Mouse (Mus musculus) CH12.LX (cell line): Measurements from ENCODE around the gene Dnajc11. TPM values are rescaled to one million over a fixed set of nuclear protein-coding genes. Genes with fewer than 3 reads are reported as not detected.

Experiments
- DNase-seq: peaks from one replicate; pipeline ENCODE4 v3.0.0-alpha.2; 2013; ENCODE audit errors: extremely low read depth
- H3K27ac ChIP-seq: 2 replicates; pipeline ENCODE4 v1.5.1; 2012; ENCODE audit warnings: low read depth, mild to moderate bottlenecking, control low read depth, moderate library complexity; ENCODE audit not compliant: insufficient read depth
- H3K27me3 ChIP-seq: replicated peaks from 2 replicates; pipeline ENCODE3; 2012; ENCODE audit warnings: inconsistent platforms
- H3K36me3 ChIP-seq, 2 experiments: replicated peaks in 1 of 2; 2 replicates each; pipeline versions ENCODE3 to v1.6.1; 2012; ENCODE audit warnings: inconsistent platforms in 1 of 2, low read length in 1 of 2, mild to moderate bottlenecking in 1 of 2, mixed read lengths in 1 of 2, moderate library complexity in 1 of 2; ENCODE audit not compliant: control insufficient read depth in 1 of 2, insufficient read depth in 1 of 2
- H3K4me1 ChIP-seq, 2 experiments: 2 replicates each; pipeline ENCODE4 v1.6.1; 2012; ENCODE audit warnings: inconsistent platforms in 1 of 2, moderate library complexity in 1 of 2; ENCODE audit not compliant: insufficient read depth in 2 of 2, control insufficient read depth in 1 of 2
- H3K4me2 ChIP-seq: 2 replicates; pipeline ENCODE4 v1.6.1; 2012; ENCODE audit warnings: low read depth, mild to moderate bottlenecking, control low read depth; ENCODE audit not compliant: poor library complexity, insufficient read depth, severe bottlenecking
- H3K4me3 ChIP-seq, 3 experiments: fragments of 150-350 bp in 1 of 3; sonication (generic) in 1 of 3; replicated peaks in 1 of 3; 2 replicates each; pipeline versions ENCODE3 to v1.5.1; 2011 to 2012; ENCODE audit warnings: low read depth in 2 of 3, low read length in 2 of 3, mild to moderate bottlenecking in 2 of 3, moderate library complexity in 2 of 3, control low read depth in 1 of 3, improper control_type of control experiment in 1 of 3, inconsistent platforms in 1 of 3, mixed read lengths in 1 of 3; ENCODE audit not compliant: poor library complexity in 1 of 3
- H3K79me2 ChIP-seq: replicated peaks from 2 replicates; pipeline ENCODE4 v1.6.1; 2012; ENCODE audit warnings: mild to moderate bottlenecking, moderate library complexity; ENCODE audit not compliant: control insufficient read depth, poor library complexity, insufficient read depth, severe bottlenecking; ENCODE audit errors: extremely low read depth
- H3K9ac ChIP-seq: 2 replicates; pipeline ENCODE4 v1.6.1; 2012; ENCODE audit warnings: low read depth, mild to moderate bottlenecking, control low read depth, moderate library complexity; ENCODE audit not compliant: insufficient read depth
- H3K9me3 ChIP-seq: replicated peaks from 2 replicates; pipeline ENCODE3; 2012; ENCODE audit warnings: low read length, inconsistent platforms, mixed read lengths
- CHD1 ChIP-seq: IDR thresholded peaks from 2 replicates; pipeline ENCODE4 v1.6.1; 2012; ENCODE audit warnings: low read depth, low read length, improper control_type of control experiment, inconsistent platforms
- CTCF ChIP-seq, 2 experiments: IDR thresholded peaks in 1 of 2; conservative IDR thresholded peaks in 1 of 2; 2 replicates each; pipeline ENCODE4 v1.5.1; 2011 to 2012; ENCODE audit warnings: low read depth in 2 of 2, low read length in 2 of 2, improper control_type of control experiment in 1 of 2, inconsistent platforms in 1 of 2, mild to moderate bottlenecking in 1 of 2, moderate library complexity in 1 of 2
- IRF4 ChIP-seq: IDR thresholded peaks from 2 replicates; pipeline ENCODE4 v1.6.1; 2014; ENCODE audit warnings: low read depth, mild to moderate bottlenecking, inconsistent platforms, low read length, improper control_type of control experiment
- JUN ChIP-seq: IDR thresholded peaks from 2 replicates; pipeline ENCODE4 v1.6.1; 2011; ENCODE audit warnings: low read depth, mild to moderate bottlenecking, low read length, improper control_type of control experiment, moderate library complexity; ENCODE audit not compliant: insufficient read depth
- JUND ChIP-seq: conservative IDR thresholded peaks from 2 replicates; pipeline ENCODE4 v1.6.1; 2011; ENCODE audit warnings: low read depth, low read length, improper control_type of control experiment
- KAT2A ChIP-seq: IDR thresholded peaks from 2 replicates; pipeline ENCODE4 v1.6.1; 2012; ENCODE audit warnings: low read length, improper control_type of control experiment, inconsistent platforms; ENCODE audit not compliant: insufficient replicate concordance
- MAX ChIP-seq: IDR thresholded peaks from 2 replicates; pipeline ENCODE4 v1.6.1; 2011; ENCODE audit warnings: low read length, improper control_type of control experiment
- MAZ ChIP-seq: IDR thresholded peaks from 2 replicates; pipeline ENCODE4 v1.6.1; 2012; ENCODE audit warnings: low read depth, mild to moderate bottlenecking, inconsistent platforms, low read length, improper control_type of control experiment, moderate library complexity
- MXI1 ChIP-seq: IDR thresholded peaks from 2 replicates; pipeline ENCODE4 v1.6.1; 2011; ENCODE audit warnings: mild to moderate bottlenecking, low read depth, low read length, improper control_type of control experiment
- NELFE ChIP-seq: IDR thresholded peaks from 2 replicates; pipeline ENCODE4 v1.6.1; 2011; ENCODE audit warnings: low read depth, low read length, improper control_type of control experiment
- NRF1 ChIP-seq: IDR thresholded peaks from 2 replicates; pipeline ENCODE4 v1.6.1; 2014; ENCODE audit warnings: low read depth, mild to moderate bottlenecking, inconsistent platforms, low read length, improper control_type of control experiment, moderate library complexity
- PAX5 ChIP-seq: IDR thresholded peaks from 2 replicates; pipeline ENCODE4 v1.6.1; 2012; ENCODE audit warnings: low read length, inconsistent platforms, mixed read lengths
- POLR2A ChIP-seq: IDR thresholded peaks from 2 replicates; pipeline ENCODE4 v1.6.1; 2011; ENCODE audit warnings: low read depth, mild to moderate bottlenecking, improper control_type of control experiment, low read length
- POLR2AphosphoS2 ChIP-seq: IDR thresholded peaks from 2 replicates; pipeline ENCODE4 v1.6.1; 2011; ENCODE audit warnings: low read depth, low read length, improper control_type of control experiment
- RAD21 ChIP-seq: IDR thresholded peaks from 2 replicates; pipeline ENCODE4 v1.6.1; 2011; ENCODE audit warnings: low read depth, mild to moderate bottlenecking, low read length, improper control_type of control experiment, moderate library complexity
- RCOR1 ChIP-seq: conservative IDR thresholded peaks from 2 replicates; pipeline ENCODE4 v1.6.1; 2012; ENCODE audit warnings: low read depth, mild to moderate bottlenecking, inconsistent platforms, low read length, improper control_type of control experiment
- SIN3A ChIP-seq: IDR thresholded peaks from 2 replicates; pipeline ENCODE4 v1.6.1; 2012; ENCODE audit warnings: low read length, improper control_type of control experiment, inconsistent platforms
- USF1 ChIP-seq: IDR thresholded peaks from 2 replicates; pipeline ENCODE4 v1.6.1; 2014; ENCODE audit warnings: low read depth, mild to moderate bottlenecking, inconsistent platforms, low read length, improper control_type of control experiment
- ZC3H11A ChIP-seq: IDR thresholded peaks from 2 replicates; pipeline ENCODE4 v1.6.1; 2012; ENCODE audit warnings: low read depth, mild to moderate bottlenecking, inconsistent platforms, low read length, improper control_type of control experiment
- ZKSCAN1 ChIP-seq: IDR thresholded peaks from 2 replicates; pipeline ENCODE4 v1.6.1; 2012; ENCODE audit warnings: low read depth, inconsistent platforms, low read length, improper control_type of control experiment, borderline replicate concordance
- ZMIZ1 ChIP-seq: IDR thresholded peaks from 2 replicates; pipeline ENCODE4 v1.6.1; 2012; ENCODE audit warnings: low read depth, mild to moderate bottlenecking, inconsistent platforms, low read length, improper control_type of control experiment
- dilution Hi-C: fragments of 300-500 bp; cut with MboI; formaldehyde crosslinking; loops from 2 replicates; pipeline ENCODE4 v1.14.3; 2020; ENCODE audit warnings: low sequenced_read_pairs; ENCODE audit not compliant: extremely low pct_unique_long_range_greater_than_20kb, extremely low pct_ligation_motif_present
- in situ Hi-C: fragments of 300-500 bp; cut with MboI; formaldehyde crosslinking; loops from 3 replicates; pipeline ENCODE4 v1.14.3; 2019; ENCODE audit warnings: low sequenced_read_pairs, low pct_ligation_motif_present, low pct_unique_long_range_greater_than_20kb, mixed read lengths
- polyA plus RNA-seq: library from polyadenylated mRNA; unstranded; fragments of >175 nt; gene quantifications from 2 replicates; pipeline ENCODE4 v1.2.1, GENCODE M21; 2012; ENCODE audit warnings: low read depth; ENCODE audit not compliant: insufficient read length
- total RNA-seq, 2 experiments: library from RNA; depleted of rRNA; stranded (reverse); fragments of 300-350 nt in 1 of 2; fragments of >200 nt in 1 of 2; gene quantifications; 2 replicates each; pipeline ENCODE4 v1.2.3; 2012 to 2014

Gene Dnajc11
- total and polyA plus RNA-seq, 3 experiments, result 63.5 to 102 (median 75.6) TPM

GRCm38 (mm10) chr4:152012109-152012508 is 78.6 kb downstream of the Dnajc11 start (continued):
- no peak for TF ChIP-seq IRF4

DNA sequence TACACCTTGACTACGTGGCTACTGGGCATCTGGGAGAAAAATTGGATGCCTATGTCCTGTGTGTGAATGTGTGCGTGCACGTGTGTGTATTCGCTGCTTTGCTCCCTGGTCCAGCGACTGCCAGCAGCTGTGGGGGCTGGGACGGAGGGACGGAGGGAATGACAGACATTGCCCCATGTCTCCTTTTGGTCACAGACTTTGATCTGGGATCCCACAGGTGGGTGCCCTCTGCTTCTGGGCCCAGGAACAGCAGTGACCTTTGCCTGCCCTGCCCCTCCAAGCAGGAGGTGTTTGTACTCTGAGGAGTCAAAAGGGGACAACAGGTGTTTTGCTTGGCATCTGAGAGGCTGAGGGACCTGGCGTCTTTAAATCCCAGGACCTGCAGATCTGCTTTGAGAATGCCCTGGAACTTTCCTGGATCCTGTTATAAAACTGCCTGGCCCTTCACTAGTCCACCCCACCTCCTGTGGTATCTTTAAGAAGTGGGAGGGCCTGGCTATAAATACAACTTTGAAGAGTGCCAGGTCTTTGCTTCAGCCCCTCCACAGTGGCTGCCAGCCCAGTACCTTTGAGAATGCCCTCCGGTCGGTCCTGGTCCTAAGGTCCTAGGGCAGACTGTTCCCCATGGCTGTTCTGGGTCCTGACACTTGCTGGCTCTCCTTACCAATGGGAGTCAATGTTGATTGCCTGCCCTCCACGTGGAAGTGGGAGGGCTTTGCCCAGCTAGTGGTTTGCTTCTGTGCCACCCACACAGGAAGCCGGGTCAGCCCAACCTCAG is 79.7 kb downstream of the Dnajc11 start:
- no peak for TF ChIP-seq ZKSCAN1
- no peak for TF ChIP-seq POLR2AphosphoS2
- TF ChIP-seq JUND, result no peak
- TF ChIP-seq NRF1, result no peak
- no peak for TF ChIP-seq CHD1
- TF ChIP-seq POLR2A, result no peak
- TF ChIP-seq USF1, result no peak
- TF ChIP-seq NELFE, result no peak
- no peak for TF ChIP-seq MAZ
- no peak for TF ChIP-seq SIN3A
- TF ChIP-seq KAT2A, result no peak
- no peak for TF ChIP-seq ZMIZ1
- TF ChIP-seq MXI1, result no peak
- in situ Hi-C loops, result no loop called here

DNA sequence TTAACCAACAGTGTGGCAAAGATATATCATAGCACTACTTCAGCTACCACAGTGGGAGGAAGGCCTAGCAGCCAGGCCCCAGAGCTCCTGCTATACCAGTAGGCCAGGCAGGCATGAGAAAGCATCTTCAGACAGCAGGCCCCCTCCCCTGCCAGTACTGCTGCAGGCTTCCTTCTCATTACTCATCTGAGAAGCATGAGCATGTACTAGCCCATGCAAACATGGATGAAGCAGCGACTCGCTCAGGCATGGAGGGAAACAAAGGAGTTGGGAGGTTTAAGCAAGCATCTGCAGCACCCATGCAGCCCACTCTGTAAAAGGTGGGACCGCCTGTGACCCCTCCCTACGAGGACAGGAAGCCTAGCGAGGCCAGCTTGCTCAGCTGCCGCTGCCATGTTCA is 85.6 kb downstream of the Dnajc11 start:
- no peak for DNase-seq
- H3K9me3 ChIP-seq, result no peaks in the 10 kb centered on the region
- no peak overlapping the region for H3K27ac ChIP-seq
- peaks cover 68 to 98% of the 10 kb centered on the region in 2 experiments for H3K36me3 ChIP-seq
- no peak overlapping the region for H3K4me2 ChIP-seq
- H3K79me2 ChIP-seq, result no peaks in the 10 kb centered on the region
- H3K4me1 ChIP-seq, result peaks cover 3 to 6% of the 10 kb centered on the region in 2 experiments; a peak in 2 of 4 replicates
- no peak overlapping the region for H3K4me3 ChIP-seq
- dilution Hi-C loops, result no loop called here
- in situ Hi-C loops, result no loop called here
- no peak for TF ChIP-seq ZKSCAN1
- TF ChIP-seq RAD21, result no peak
- TF ChIP-seq PAX5, result no peak
- no peak for TF ChIP-seq RCOR1
- TF ChIP-seq IRF4, result no peak
- TF ChIP-seq JUN, result no peak
- no peak for TF ChIP-seq MXI1
- no peak for TF ChIP-seq CTCF (conservative IDR thresholded peaks at IDR 0.05 in 1 of 2, IDR thresholded peaks at IDR 0.05 in 1 of 2; ENCODE audit: low read depth in 2 of 2, low read length in 2 of 2)
- TF ChIP-seq MAX, result no peak
- TF ChIP-seq ZC3H11A, result no peak
- no peaks in the 10 kb centered on the region for H3K27me3 ChIP-seq
- no peak overlapping the region for H3K9ac ChIP-seq

More for the DNA sequence above, 79.7 kb downstream of the Dnajc11 start:
- Histone ChIP-seq H3K27me3 (peaks cover 3% of the 10 kb centered on the region), H3K36me3 (peaks cover 29 to 67% of the 10 kb centered on the region in 2 experiments), H3K4me3 (no peak overlapping the region), H3K4me1 (peaks cover 15 to 34% of the 10 kb centered on the region in 2 experiments), H3K27ac (no peak overlapping the region), H3K79me2 (peaks cover 2% of the 10 kb centered on the region; the same call in 1 of the 2 replicates), H3K4me2 (no peak overlapping the region), H3K9me3 (no peaks in the 10 kb centered on the region), H3K9ac (no peak overlapping the region)
- dilution Hi-C loops, result no loop called here
- DNase-seq, result no peak
